Mouse (Mus musculus): Measurements from ENCODE around the gene Agap1.

Gene Agap1

DNA sequence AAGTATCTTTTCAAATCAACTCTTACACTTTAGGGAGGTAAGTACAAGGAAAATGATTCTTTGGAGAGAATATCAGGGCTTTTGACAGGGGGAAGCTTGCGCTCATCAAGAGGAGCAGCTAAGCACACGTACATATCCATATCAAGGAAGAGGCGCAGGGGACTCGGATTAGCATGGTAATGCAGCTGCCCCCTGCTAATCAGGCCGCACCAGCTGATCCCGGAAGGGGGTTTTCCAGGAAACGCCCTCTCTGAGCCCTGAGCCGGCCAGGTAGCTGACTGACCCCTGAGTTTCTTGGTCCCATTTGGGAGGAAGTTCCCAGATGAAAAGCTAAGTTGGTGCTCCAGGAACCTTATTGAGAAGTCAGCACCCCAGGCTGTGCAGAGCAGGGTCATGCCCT is 301.8 kb downstream of the Agap1 start:
- DNase-seq (ENCODE audit: low read depth): no peak

DNA sequence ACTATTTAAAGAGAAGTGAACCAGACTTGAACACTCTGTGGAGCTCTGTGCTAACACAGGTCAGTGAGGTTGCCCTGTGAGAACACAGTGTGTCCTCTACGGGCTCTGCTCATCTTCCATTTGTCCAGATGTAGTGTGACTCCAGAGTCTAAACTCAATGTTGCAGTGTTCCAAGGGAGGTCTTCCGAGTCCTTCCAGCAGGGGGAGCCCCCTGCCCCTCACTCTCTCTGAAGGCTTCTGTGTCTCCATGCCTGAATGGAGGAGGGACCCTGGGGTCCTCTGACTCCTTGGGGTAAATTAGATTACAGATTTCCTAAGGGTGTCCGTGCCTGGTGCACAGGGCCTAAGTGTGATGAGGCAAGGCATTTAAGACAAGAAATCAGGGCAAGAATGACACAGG is 302.9 kb downstream of the Agap1 start:
- no peak for DNase-seq (ENCODE audit: low read depth)

DNA sequence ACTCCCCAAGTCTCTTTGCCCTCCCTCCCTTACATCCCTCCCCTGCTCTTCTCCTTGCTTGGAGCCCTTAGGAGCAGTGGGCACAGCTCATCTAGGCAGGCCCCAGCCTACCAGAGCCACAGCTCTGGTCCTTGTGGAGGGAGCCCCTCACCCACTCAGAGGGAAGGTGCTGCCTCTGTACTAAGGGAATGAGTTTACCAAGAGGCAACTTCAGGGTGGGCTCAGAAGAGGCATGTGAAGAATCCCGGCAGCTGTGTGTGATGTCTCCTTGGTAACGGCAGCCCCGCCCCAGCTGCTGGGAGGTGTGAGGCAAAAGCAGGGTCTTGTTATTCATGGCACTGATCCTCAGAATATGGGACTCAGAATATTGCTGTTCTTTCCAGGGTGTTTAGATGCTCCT is 309.3 kb downstream of the Agap1 start:
- no peak for DNase-seq (ENCODE audit: low read depth)

DNA sequence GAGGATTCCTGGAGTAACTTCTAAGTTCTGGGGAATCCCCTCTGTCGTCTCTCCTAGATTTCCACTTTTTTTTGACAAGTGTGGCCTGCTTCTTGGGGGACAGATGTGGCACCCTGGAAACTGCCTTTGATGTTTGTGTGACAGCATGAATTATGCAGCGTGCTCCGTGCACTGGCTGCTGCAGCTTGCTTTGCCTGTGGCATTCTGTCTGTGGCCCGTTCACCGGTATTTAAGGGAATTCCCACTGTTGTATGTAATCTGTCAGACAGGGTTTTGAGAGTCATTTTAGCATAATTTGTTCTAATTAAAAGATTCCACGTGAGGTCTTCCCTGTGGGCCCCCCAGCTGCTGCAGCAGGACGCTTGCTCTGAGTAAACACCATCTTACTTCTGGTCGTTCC is 312.3 kb downstream of the Agap1 start:
- DNase-seq (ENCODE audit: low read depth): no peak

- DNase-seq (ENCODE audit: low read depth): no peak
These were observed 315.0 kb downstream of the Agap1 start for GRCm38 (mm10) chr1:89769641-89770040.

- DNase-seq (ENCODE audit: low read depth): no peak
These were observed 315.7 kb downstream of the Agap1 start for GRCm38 (mm10) chr1:89770298-89770697.

GRCm38 (mm10) chr1:89775750-89776149 is 321.1 kb downstream of the Agap1 start:
- no peak for DNase-seq (ENCODE audit: low read depth)

DNA sequence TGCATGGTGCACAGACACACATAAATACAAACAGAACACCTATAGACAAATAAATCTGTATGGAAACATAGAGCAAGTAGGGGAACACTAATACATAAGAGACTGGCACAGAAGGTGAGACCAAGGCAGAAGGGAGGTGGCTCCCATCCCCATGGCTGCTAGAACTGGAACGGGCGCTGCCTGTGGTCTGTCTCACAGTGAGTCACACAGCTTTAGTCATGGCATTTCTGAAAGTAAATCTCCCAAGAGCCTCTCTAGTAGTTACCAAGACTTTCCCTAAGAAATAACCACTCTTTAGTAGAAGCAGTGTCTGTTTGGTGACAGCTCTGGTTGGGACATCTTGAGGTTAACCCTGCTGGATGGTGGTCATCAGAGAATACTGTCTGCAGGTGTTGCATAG is 326.1 kb downstream of the Agap1 start:
- peak; percentile 23 for DNase-seq (ENCODE audit: low read depth)

DNA sequence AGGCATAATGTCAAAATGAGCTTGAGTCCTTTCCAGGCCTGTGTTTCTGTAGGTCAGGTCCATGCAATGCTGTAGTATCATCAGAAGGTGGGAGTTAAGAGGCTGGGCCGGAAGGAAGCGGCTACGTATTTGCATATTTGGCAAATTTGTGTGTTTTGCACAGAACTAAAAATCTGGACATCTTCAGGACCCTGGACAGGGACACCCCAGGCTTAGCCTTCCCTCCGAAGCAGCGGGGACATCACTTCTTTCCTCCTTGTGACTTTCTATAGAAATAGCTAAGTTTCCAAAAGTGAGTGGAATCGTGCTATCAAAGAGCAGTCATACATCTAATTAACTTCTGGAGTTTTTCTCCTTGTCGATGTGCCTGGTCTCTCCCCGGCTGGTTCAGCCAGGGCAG is 327.3 kb downstream of the Agap1 start:
- no peak for DNase-seq (ENCODE audit: low read depth)

GRCm38 (mm10) chr1:89786793-89787192 is 332.2 kb downstream of the Agap1 start:
- DNase-seq (ENCODE audit: low read depth): no peak

DNA sequence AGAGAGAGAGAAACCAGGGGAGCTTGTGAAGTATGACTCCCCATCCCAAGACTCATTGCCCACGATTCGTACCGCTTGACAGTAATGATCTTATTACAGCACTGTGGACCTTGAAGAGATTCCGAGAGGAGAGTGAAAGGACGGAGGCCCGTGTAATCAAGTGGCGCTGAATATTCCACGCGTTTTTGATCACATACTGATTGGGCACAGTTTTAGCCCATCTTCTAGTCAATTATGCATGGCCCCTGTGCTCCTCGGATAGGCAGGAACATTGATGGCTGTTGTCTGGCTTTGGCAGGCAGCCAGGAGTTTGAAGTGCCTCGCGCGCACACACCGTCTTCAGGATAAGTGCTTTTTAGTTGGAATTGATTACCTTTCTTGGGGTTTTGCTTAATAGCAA is 344.1 kb downstream of the Agap1 start:
- no peak for DNase-seq (ENCODE audit: low read depth)

DNA sequence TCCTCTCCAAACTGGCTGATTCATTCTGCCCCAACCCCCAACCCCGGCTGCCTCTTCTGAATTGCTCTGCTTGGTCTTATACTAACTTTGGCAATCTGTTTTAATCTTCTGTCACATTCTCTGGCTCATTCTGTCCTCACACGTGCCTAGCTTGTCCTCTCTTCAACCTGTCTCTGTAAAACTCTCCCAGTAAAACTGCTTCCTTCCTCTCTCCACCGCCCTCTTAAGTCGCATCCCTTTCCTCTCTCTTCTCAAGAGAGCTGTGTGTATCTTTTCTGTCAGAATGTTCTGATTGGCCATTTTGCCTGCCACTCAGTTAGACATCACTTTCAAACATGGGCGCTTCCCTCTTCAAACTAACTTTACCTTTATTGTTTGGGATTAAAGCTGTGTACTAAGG is 346.9 kb downstream of the Agap1 start:
- DNase-seq (ENCODE audit: low read depth): no peak

GRCm38 (mm10) chr1:89804981-89805380 is 350.4 kb downstream of the Agap1 start:
- DNase-seq (ENCODE audit: low read depth): no peak

GRCm38 (mm10) chr1:89812816-89813215 is 358.2 kb downstream of the Agap1 start:
- no peak for DNase-seq (ENCODE audit: low read depth)

GRCm38 (mm10) chr1:89816487-89817206 is 362.0 kb downstream of the Agap1 start:
- DNase-seq (ENCODE audit: low read depth): no peak

DNA sequence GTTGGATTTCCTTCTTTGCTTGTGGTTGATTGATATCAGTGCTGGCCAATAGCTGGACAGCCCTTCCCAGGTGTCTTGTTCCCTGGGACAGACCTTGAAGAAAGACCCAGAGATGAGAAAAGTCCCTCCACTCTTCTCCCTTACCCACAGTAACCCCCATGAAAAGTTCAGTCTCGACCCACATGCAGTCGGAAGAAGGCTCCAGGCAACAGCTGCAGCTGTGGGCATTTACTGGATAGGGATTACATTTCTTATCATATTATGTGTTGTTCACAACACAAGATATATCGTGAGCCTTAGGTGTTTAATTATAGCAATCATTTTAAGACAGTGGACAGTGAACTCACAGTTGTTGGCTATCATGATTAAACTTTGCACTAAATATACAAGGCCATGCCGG is 367.2 kb downstream of the Agap1 start:
- DNase-seq (ENCODE audit: low read depth): no peak

DNA sequence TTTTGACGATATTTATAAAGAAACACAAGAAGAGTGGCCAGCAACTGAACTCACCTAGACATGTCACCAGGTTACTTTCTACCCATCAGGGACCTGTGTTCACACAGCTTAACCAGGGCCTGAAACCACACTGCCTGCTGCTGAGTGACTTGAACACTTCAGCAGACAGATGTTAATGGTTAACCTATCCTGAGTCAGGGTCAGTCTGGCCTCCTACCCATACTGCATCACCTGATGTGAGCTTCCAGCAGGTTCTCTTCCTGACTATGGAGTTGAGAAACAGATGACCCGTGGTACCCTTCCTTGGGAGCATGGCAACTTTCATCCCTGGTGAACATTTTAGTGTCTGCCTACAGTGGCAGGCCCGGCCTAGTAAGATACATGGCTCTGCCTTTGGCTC is 367.8 kb downstream of the Agap1 start:
- DNase-seq (ENCODE audit: low read depth): no peak

GRCm38 (mm10) chr1:89823036-89823435 is 368.4 kb downstream of the Agap1 start:
- no peak for DNase-seq (ENCODE audit: low read depth)

DNA sequence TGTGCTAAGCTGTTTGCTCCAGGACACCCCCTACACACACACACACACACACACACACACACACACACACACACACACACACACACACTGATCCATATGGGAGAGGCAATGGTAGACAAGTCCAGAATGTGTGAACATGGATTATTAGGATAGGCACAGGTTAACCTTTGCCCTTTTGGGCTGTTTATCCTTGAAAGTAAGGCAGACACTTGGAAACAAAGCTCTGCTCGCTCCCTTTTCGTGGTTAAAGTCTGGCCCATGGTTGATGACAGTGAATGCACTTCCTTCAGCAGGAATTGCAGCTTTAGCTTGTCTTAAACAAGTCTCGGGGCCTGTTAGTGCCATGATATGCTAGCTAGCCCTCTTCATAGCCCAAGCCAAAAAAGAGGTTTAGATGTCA is 372.4 kb downstream of the Agap1 start:
- no peak for DNase-seq (ENCODE audit: low read depth)

DNA sequence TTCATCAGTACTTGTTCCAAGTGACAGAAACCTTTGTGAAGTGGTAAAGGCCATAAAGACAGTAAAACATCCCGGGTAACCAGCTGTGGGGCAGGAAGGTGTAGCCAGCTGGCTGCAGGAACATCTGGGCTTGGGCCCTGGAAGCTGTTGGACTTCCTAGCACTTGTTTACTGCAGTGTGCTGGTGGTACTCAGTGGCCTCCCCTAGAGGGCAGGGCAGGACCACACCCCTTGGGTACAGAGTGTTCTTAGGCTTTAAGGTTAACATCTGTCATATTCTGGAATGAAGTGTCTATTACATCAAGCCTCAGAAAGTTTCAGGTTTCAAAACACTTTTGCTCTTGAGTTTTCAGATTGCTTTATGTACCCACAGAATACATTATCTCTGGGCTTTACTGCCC is 376.5 kb downstream of the Agap1 start:
- DNase-seq (ENCODE audit: low read depth): no peak

GRCm38 (mm10) chr1:89844064-89844463 is 389.5 kb downstream of the Agap1 start:
- DNase-seq (ENCODE audit: low read depth): no peak

DNA sequence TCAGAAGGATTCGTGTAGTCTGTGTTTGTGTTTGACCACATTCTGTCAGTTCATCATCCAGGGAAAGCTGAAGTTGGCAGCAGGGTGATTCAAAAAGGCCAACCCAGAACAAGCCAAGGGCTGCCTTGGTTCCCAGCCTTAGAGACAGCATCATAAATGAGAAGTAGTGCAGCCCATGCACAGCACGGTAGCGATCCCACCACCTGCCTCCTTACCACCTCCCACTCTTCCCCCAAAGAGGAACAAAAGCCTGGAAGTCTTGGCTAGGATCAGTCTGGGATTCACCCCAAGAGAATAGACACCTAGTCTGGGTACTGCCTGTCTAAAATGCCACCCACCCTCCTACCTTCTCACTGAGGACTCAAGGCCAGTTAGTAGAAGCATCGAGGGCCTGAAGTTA is 390.9 kb downstream of the Agap1 start:
- no peak for DNase-seq (ENCODE audit: low read depth)

- DNase-seq (ENCODE audit: low read depth): no peak
These were observed 391.5 kb downstream of the Agap1 start for GRCm38 (mm10) chr1:89846148-89846547.

GRCm38 (mm10) chr1:89848356-89849039 is 393.9 kb downstream of the Agap1 start:
- no peak for DNase-seq (ENCODE audit: low read depth)

All from fibroblast of lung, adult 2 months (primary cell).